ENCODE assay signal across 8 mouse cellular contexts in the genomic region with DNA sequence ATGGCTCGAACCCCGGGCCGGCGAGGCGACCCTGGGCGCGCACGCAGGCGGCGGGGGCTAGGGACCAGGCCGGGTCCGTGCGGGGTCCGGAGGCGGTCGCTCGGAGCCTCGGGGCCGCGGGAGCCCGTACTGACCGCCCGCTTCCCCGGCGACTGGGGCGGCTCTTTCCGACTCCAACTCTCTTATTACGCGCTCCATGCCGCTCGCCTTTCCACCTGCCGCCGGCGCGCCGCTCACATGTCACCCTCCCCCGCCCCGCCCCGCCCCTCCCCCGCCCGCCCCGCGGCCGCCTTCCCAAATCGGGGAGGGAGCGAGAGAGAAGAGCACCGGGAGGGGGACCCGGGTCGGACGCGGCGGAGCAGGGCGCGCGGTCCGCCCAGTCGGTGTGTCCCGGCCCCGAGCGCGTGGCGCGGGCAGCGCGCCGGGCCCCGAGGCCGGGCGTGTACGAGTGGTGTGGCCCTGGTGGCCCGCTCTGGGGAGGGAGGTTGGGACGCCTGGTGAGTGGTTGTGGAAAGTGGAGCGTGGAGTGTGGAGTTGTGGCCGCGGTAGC. TPM values are rescaled to one million over a fixed set of nuclear protein-coding genes. Genes with fewer than 3 reads are reported as not detected.
DNase-seq lines count a peak whose midpoint lies in the region; ATAC-seq and TF ChIP-seq lines count a peak whose summit lies in the region.

No protein-coding gene starts in this region.

- DNase-seq in heart, adult 11 months, result peak; percentile 94
- no peak for DNase-seq in heart, adult 8-10 months (ENCODE audit: low spot score)
- DNase-seq in adrenal gland, postnatal 10 days, result peak; percentile 56
- peak; percentile 63 for DNase-seq in gastrocnemius, postnatal 25 days
- no peak for DNase-seq in kidney, postnatal 0 days (ENCODE audit: low spot score)
- no peak for DNase-seq in thymus, postnatal 36 days
- DNase-seq in thymus, postnatal 14 days, result no peak

- peak overlapping the region; percentile 100 for H3K4me2 ChIP-seq in kidney, postnatal 0 days (ENCODE audit: low read length)
- H3K4me2 ChIP-seq in midbrain, embryonic 15.5 days, result peak overlapping the region; percentile 97

- H3K36me3 ChIP-seq in kidney, postnatal 0 days (ENCODE audit: insufficient read depth, low read length), result no peaks in the 10 kb centered on the region
- H3K36me3 ChIP-seq in midbrain, embryonic 15.5 days (replicated peaks), result no peaks in the 10 kb centered on the region

- no peaks in the 10 kb centered on the region for H3K9me3 ChIP-seq in kidney, postnatal 0 days (replicated peaks; ENCODE audit: low read length)
- H3K9me3 ChIP-seq in midbrain, embryonic 15.5 days, result no peaks in the 10 kb centered on the region

- TF ChIP-seq CTCF in kidney, postnatal 0 days (IDR thresholded peaks at IDR 0.05; ENCODE audit: low read depth), result no peak

- no peak overlapping the region for H3K27ac ChIP-seq in kidney, postnatal 0 days
- no peak overlapping the region for H3K27ac ChIP-seq in midbrain, embryonic 15.5 days

- under 1% methylated on average over 60 of the region's 75 CpGs for WGBS in kidney, postnatal 0 days
- 0% methylated on average over 50 of the region's 75 CpGs for WGBS in midbrain, embryonic 15.5 days

- peak overlapping the region; percentile 57 for H3K9ac ChIP-seq in kidney, postnatal 0 days (ENCODE audit: low read depth, low read length)
- H3K9ac ChIP-seq in midbrain, embryonic 15.5 days, result peak overlapping the region; percentile 37

- H3K27me3 ChIP-seq in kidney, postnatal 0 days (ENCODE audit: insufficient read depth, low read length), result peaks cover 29% of the 10 kb centered on the region
- H3K27me3 ChIP-seq in midbrain, embryonic 15.5 days (replicated peaks), result peaks cover 45% of the 10 kb centered on the region

- H3K4me3 ChIP-seq in kidney, postnatal 0 days (replicated peaks; ENCODE audit: low read depth, low read length), result peak overlapping the region; percentile 69
- H3K4me3 ChIP-seq in midbrain, embryonic 15.5 days, result peak overlapping the region; percentile 53

- H3K4me1 ChIP-seq in kidney, postnatal 0 days (replicated peaks; ENCODE audit: insufficient read depth, low read length), result peaks cover 7% of the 10 kb centered on the region; the same call in 1 of the 2 replicates
- peaks cover 13% of the 10 kb centered on the region for H3K4me1 ChIP-seq in midbrain, embryonic 15.5 days

- ATAC-seq in kidney, postnatal 0 days (replicated peaks; ENCODE audit: low FRiP score, low read depth), result peak; percentile 35
- peak; percentile 71 for ATAC-seq in midbrain, embryonic 15.5 days (replicated peaks)

RNA-seq across cellular contexts. Expression of a gene that starts 1.1 kb away (rescaled TPM):
- total RNA-seq in heart, adult 8-10 months (2022), result 1 to 10 TPM; 1.6 to 2.4 (median 2.2) TPM
- 1 to 10 TPM; 4.1 to 7.7 TPM for total RNA-seq in adrenal gland, postnatal 10 days (2021)
- total RNA-seq in gastrocnemius, postnatal 25 days (2021), result 10 to 100 TPM; 15.9 to 18.0 TPM
- polyA plus RNA-seq in kidney, postnatal 0 days (2015; fragmentation: Nextera tagmentation; extraction: Ambion mirVana), result 0.52 and 0.67 TPM in 2 replicates
- 4.5 and 4.9 TPM in 2 replicates for polyA plus RNA-seq in midbrain, embryonic 15.5 days (2015; fragmentation: Nextera tagmentation; extraction: Ambion mirVana)

Comparison
In these comparisons a context has a peak if more than half of its experiments do, and no peak if none do; other contexts are left out.
1. DNase-seq: peak in heart, adult 11 months (single experiment), adrenal gland, postnatal 10 days (single experiment) and gastrocnemius, postnatal 25 days (single experiment); none in heart, adult 8-10 months (single experiment), kidney, postnatal 0 days (single experiment), thymus, postnatal 36 days (0 of 2) and thymus, postnatal 14 days (single experiment).